In the genomic region with DNA sequence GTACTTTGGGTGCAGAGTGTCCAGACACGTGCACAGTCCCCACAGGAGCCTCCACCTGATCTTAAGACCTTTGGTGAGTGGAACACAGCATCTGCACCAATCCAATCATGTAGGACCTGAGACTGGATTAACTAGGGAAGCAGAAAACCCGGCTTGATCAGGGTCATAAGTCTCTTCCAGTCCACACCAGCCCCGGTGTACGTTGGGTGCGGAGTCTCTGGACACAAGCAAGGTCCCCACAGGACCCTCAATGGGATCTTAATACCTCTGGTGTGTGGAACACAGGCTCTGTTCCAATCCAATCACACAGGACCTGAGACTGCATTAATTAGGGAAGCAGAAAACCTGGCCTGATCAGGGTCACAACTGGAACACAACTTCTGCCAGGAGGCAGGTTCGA, we compare ENCODE assay signal across 20 mouse cellular contexts. TPM values are rescaled to one million over a fixed set of nuclear protein-coding genes. Genes with fewer than 3 reads are reported as not detected.
"Had no signal": no experiment of that assay in that cellular context is flagged by ENCODE, and none has a peak within 500 bp of the region (broad histone marks: within the 10 kb centered on the region; RNA-seq: fewer than 3 reads in every experiment).

No protein-coding gene starts in this region.

- H3K4me3 ChIP-seq: liver, embryonic 13.5 days; liver, embryonic 15.5 days; lung, embryonic 15.5 days; megakaryocyte, embryonic 14.5 days; neural tube, embryonic 12.5 days had no signal

- H3K27ac ChIP-seq: liver, embryonic 13.5 days; liver, embryonic 15.5 days; lung, embryonic 15.5 days; macrophage; neural tube, embryonic 12.5 days had no signal

- H3K9ac ChIP-seq: liver, embryonic 13.5 days; liver, embryonic 15.5 days; liver, postnatal 0 days; lung, embryonic 15.5 days; neural tube, embryonic 12.5 days had no signal

- DNase-seq: liver, embryonic 13.5 days; liver, postnatal 0 days; lung, adult 2 months; lung, postnatal 14 days; lung, postnatal 36 days; right cerebral cortex, postnatal 14 days; thymus, adult 2 months; thymus, postnatal 25 days; thymus, postnatal 4 days had no signal

- H3K4me2 ChIP-seq: liver, embryonic 11.5 days; liver, embryonic 13.5 days; liver, embryonic 15.5 days; lung, embryonic 15.5 days; neural tube, embryonic 12.5 days had no signal

- H3K4me1 ChIP-seq: liver, embryonic 13.5 days; liver, embryonic 15.5 days; lung, embryonic 15.5 days; megakaryocyte, embryonic 14.5 days; neural tube, embryonic 12.5 days had no signal

- H3K36me3 ChIP-seq: liver, embryonic 13.5 days; liver, embryonic 15.5 days; lung, embryonic 15.5 days; neural tube, embryonic 12.5 days had no signal

- ATAC-seq: liver, postnatal 0 days; lung, postnatal 0 days had no signal

- H3K27me3 ChIP-seq: liver, embryonic 13.5 days; liver, embryonic 15.5 days; lung, embryonic 15.5 days; megakaryocyte, embryonic 14.5 days; neural tube, embryonic 12.5 days had no signal

RNA-seq across cellular contexts. Expression of a gene that starts 20.0 kb away (rescaled TPM):
- polyA plus RNA-seq: liver, embryonic 11.5 days; liver, embryonic 13.5 days; liver, embryonic 15.5 days; liver, postnatal 0 days; lung, adult 2 months; lung, embryonic 15.5 days; lung, postnatal 0 days; macrophage; neural tube, embryonic 12.5 days; neural tube, embryonic 14.5 days; spleen, adult 2 months; stomach, embryonic 16.5 days; thymus, adult 2 months; urinary bladder, adult 2 months had no signal
